Mouse (Mus musculus) gastrocnemius, adult 18-20 months (tissue): ENCODE data around the gene Gm49384. TPM values are rescaled to one million over a fixed set of nuclear protein-coding genes. Genes with fewer than 3 reads are reported as not detected.

Experiments
- DNase-seq: peaks from one replicate; pipeline ENCODE4 v3.0.0; 2021; ENCODE audit warnings: low spot score
- long read RNA-seq, 2 experiments: library from polyadenylated mRNA; stranded (forward); transcript quantifications; one replicate each; pipeline ENCODE4 v2.0.0; 2021
- total RNA-seq, 2 experiments: library from RNA; stranded (reverse); gene quantifications; 2 replicates each; pipeline ENCODE4 v1.2.3; 2021

Gene Gm49384
- total RNA-seq: 1 to 10 TPM; 1.9 to 2.0 TPM
- long read RNA-seq, experiment 1: 0 reads
- long read RNA-seq, experiment 2: 0 reads

DNA sequence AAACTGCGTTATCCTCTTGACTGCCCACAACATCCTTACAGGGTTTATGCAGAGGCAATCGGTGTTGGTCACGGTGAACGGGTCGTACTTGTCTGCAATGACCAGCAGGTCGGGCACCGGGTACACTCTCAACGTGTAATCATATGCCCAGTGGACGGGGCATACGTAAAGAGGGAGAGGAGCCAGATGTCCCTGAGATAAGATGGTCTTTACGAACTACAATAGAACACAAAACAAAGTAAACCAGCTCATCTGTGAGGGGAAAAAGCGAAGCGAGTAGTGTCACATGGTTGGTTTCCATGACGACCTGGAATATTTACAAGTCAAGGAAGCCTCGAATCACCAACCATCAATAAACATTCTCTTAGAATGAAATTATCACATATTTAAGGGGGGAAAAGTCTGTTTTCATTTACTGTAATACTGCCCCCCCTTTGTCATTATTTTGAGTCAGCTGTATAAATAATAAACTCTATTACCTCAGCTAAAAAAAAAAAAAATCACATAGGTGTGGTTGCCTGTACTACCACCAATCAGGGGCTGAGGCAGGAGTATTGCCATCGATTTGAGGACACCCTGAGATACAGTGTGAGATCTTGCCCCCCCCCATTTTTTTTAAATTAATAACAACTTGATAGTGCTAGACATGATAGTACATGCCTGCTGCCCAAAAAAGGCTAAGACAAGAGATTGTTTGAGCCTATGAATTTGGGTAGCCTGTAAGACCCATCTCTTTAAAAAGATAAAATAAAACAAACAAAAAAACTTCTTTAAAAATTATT, at the start of gene Gm49384:
Gene Gm49384 (minus strand): TSS at position 216 of the 782 bp plus-strand sequence.
- DNase-seq: no peak

GRCm38 (mm10) chr12:69253806-69254205, 49.7 kb upstream of the Gm49384 start:
- no peak for DNase-seq

GRCm38 (mm10) chr12:69250756-69251155, 46.7 kb upstream of the Gm49384 start:
- no peak for DNase-seq

DNA sequence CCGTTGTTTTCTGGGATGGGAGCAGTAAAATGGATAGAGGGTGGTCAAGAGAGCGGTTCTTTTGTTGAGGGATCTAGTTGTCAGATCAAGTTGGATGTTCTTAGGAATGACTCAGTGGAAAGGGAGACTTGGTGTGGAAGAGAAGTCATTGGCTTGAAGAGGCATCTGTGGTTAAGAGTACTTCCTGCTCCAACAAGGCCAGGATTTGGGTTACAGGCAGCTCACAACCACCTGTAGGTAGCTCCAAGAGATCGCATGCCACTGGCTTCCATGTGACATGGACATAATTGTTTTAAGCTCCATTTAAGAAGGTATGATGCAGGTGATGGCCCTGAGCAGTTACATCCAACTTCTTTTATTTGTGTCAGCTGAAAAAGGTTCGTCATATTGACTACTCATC, 45.7 kb upstream of the Gm49384 start:
- DNase-seq: no peak

DNA sequence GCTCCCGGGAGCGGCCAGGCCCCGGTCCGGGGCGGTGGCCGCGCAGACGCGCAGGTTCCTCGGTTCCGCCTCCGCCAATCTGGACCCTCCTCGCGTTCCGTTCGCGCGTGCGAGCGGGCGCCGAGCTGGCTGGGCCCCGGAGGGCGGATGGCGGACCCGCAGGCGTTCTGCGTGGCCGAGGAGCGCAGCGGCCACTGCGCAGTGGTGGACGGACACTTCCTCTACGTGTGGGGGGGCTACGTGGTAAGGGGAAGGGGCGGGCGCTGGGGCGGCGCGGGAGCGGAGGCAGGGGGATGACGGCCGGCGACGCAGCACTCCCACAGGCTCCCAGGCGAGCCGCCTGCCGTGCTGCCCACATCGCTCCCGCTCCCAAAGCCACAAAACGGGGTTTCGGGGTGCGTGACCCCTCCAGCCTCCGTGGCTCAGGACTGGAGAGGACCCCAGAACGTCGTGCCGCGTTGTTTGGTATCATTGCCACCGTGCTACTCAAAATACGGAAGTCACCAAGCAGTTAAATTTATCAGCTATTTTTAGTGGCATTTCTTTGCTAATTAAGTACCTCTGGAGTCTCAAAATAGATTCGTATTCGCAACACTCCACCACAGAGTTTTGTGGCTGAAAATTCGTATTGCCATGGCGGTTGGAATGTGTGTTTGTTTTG, 37.8 kb upstream of the Gm49384 start:
- DNase-seq: peak; percentile 74

DNA sequence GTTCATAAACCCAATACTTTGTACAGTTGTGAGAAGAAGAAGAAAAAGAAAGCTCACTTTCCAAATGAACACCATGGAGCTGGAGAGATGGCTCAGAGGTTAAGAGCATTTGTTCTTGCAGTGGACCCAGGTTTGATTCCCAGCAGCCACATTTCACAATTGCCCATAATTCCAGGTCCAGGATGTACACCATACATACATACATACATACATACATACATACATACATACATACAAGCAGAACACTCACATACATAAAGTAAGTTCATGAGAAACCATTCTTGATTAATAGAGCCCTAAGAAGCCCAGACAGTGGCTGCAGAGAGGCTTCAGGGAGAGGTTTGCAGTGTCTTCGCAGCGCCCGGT, 37.3 kb upstream of the Gm49384 start:
- no peak for DNase-seq

GRCm38 (mm10) chr12:69240876-69241275, 36.8 kb upstream of the Gm49384 start, which contains the start of gene Klhdc1:
TSS of gene Klhdc1 (plus strand) at chr12:69241176.
- no peak for DNase-seq

DNA sequence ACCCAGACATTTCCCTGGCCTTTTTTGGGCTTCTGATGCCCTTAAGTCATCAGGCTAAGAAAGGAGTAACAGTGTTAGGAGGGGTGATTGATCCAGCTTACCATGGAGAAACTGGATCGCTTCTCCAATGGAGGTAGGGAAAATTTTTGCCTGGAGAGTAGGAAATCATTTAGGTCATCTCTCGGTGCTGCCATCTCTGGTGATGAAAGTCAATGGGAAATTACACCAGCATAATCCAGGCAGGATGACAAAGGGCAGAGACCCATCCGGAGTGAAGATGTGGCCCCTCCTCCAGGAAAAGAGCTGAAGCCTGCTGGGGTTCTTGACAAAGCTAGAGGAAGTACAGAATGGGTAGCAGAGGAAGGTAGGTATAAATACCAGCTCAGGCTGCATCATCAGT, 34.2 kb upstream of the Gm49384 start:
- DNase-seq: no peak

DNA sequence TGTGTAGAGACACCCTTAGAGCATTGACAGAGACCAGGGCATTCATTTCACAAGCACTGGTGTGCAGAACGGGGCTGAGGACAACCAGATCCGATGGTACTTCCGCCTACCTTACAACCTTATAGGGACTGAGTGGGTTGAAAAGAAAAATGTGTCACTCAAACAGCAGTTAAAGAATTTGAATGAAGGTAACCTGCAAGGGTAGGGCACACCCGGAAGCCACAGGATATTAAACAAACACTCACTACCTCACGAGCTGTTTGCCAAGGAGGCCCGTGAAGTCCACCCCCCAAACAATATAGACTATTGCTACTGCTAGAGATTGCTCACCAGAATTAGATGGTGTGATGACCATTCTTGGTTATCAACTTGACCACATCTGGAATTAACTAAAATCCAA, 31.7 kb upstream of the Gm49384 start:
- DNase-seq: no peak

- no peak for DNase-seq
These were observed 25.2 kb upstream of the Gm49384 start for GRCm38 (mm10) chr12:69229251-69229650.

GRCm38 (mm10) chr12:69227776-69228466, 23.9 kb upstream of the Gm49384 start, which contains the start of gene Pole2:
TSS of gene Pole2 (minus strand) at chr12:69228195.
- peak; percentile 88 for DNase-seq

GRCm38 (mm10) chr12:69220613-69221277, 16.7 kb upstream of the Gm49384 start:
- DNase-seq: no peak

- no peak for DNase-seq
These were observed 12.5 kb upstream of the Gm49384 start for GRCm38 (mm10) chr12:69216587-69216986.

- DNase-seq: peak; percentile 69
These were observed 11.1 kb upstream of the Gm49384 start for GRCm38 (mm10) chr12:69215000-69215785.

- no peak for DNase-seq
These were observed 10.3 kb upstream of the Gm49384 start for GRCm38 (mm10) chr12:69214393-69214792.

DNA sequence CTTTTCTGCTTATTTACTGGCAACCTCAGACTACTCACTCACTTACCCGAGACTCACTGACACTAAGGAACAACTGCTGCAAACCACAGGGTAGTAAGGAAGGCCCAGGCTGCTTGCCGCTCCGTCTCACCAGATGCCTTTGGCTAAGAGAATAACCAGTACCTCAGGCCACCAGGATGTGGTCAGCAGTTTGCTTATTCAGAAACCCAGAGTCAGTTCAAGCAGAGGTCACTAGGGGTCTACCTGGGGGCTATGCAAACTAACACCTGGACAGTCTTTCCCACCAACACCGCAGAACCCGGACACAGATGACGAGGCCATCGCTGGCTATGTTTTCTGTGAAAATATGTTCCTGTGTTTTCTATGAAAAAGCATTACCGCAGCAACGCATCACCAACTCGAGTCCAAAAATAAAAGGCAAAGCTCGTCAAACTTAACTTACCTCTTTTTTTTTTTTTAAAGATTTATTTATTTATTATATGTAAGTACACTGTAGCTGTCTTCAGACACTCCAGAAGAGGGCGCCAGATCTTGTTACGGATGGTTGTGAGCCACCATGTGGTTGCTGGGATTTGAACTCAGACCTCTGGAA, 9.2 kb upstream of the Gm49384 start:
- no peak for DNase-seq

DNA sequence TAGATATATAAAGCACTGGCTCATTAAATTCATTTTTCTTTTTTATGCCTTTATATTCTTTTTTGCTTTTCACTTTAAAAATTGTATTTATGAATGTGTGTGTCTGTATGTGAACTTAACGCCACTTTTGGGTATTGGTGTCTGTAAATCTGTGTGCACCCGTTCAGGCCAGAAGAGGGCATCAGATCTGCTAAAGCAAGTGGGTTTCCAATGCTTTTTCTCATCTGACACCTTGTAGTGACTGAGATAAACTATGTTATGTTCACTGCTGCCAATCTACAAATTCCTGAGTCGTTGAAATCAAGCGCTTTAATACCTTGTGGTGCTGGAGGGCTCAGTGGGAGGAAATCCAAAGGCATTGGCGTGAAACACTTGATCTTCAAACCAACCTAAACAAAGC, 7.0 kb upstream of the Gm49384 start:
- DNase-seq: no peak

- no peak for DNase-seq
These were observed 6.3 kb upstream of the Gm49384 start for GRCm38 (mm10) chr12:69210056-69210979.

DNA sequence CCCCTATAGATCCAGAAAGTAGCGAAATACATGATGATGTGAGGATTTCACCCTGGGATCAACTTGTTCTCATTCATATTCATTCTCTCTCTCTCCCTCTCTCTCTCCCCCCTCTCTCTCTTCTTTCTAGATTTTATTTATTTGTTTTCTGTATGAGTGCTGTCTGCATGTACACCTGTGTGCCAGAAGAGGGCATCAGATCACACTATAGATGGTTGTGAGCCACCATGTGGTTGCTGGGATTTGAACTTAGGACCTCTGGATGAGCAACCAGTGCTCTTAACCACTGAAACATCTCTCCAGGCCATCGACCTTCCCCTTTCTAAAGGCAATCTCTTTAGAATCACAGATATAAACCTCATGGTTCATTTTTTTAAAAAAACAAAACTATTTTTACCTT, 4.5 kb upstream of the Gm49384 start:
- DNase-seq: no peak
